Mouse (Mus musculus) lung, adult 2 months (tissue): ENCODE data around the gene Mcf2l. TPM values are rescaled to one million over a fixed set of nuclear protein-coding genes. Genes with fewer than 3 reads are reported as not detected.

ENCODE experiments used
- DNase-seq: peaks from one replicate; pipeline ENCODE4 v3.0.0; 2022
- H3K4me1 ChIP-seq: fragments of 200-500 bp; 2 replicates; pipeline ENCODE4 v1.6.1; 2011; ENCODE audit warnings: low read length; ENCODE audit not compliant: control insufficient read depth, insufficient read depth
- H3K4me3 ChIP-seq: fragments of 200-500 bp; replicated peaks from 2 replicates; pipeline ENCODE3; 2011; ENCODE audit warnings: low read depth, mild to moderate bottlenecking, control low read depth, low read length; ENCODE audit errors: extremely low read depth
- CTCF ChIP-seq: fragments of 200-500 bp; IDR thresholded peaks from 2 replicates; pipeline ENCODE4 v1.5.1; 2011; ENCODE audit warnings: mild to moderate bottlenecking, low read length, control low read depth; ENCODE audit not compliant: insufficient read depth
- POLR2A ChIP-seq: fragments of 200-500 bp; IDR thresholded peaks from 2 replicates; pipeline ENCODE4 v1.6.1; 2011; ENCODE audit warnings: low read depth, mild to moderate bottlenecking, control low read depth, low read length, borderline replicate concordance; ENCODE audit errors: extremely low read depth
- WGBS: fragments of 180-500 bp; shearing (Covaris S2); methylation state at CpG from one replicate; pipeline ENCODE4 v1.1.7; 2018; 5-methylcytosine and 5-hydroxymethylcytosine counted together
- polyA plus RNA-seq: library from polyadenylated mRNA; depleted of rRNA; stranded (reverse); fragments of >200 nt; gene quantifications from 2 replicates; pipeline ENCODE4 v1.2.3, GENCODE M21; 2012

Mcf2l gene
- polyA plus RNA-seq, 1 experiment: 42.8 TPM

DNA sequence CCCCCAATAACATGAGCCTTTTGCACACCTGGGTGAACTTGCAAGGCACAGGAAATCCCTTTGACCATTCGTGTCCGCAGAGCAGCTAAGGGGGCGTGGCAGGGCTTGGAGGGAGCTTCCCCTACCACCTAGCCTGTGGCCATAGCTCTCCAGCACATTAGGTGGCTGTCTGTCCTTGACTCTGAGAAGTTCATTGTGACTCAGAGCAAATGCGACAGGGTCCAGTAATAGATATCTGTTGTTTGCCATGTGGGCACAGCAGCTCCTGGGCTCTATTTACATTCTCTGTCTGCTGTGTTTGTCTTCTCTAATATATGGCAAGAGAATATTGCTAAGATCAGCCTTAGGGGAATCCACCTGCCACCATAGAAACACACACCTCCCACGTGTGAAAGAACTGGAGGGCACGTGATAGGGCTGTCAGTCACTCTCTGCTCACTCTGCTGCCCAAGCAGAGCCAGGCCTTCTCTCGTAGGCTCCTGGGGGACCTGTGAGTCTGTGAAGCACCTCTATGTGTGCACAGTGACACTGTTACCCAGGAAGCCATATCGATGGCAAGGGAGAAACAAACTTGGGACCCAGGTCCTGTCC lies 60.9 kb downstream of the Mcf2l start:
- peaks cover 11% of the 10 kb centered on the region for H3K4me1 ChIP-seq
- H3K4me3 ChIP-seq: no peak overlapping the region
- 48% methylated on average over 8 of the region's 8 CpGs for WGBS
- DNase-seq: no peak
- TF ChIP-seq POLR2A (no peak), CTCF (no peak)

DNA sequence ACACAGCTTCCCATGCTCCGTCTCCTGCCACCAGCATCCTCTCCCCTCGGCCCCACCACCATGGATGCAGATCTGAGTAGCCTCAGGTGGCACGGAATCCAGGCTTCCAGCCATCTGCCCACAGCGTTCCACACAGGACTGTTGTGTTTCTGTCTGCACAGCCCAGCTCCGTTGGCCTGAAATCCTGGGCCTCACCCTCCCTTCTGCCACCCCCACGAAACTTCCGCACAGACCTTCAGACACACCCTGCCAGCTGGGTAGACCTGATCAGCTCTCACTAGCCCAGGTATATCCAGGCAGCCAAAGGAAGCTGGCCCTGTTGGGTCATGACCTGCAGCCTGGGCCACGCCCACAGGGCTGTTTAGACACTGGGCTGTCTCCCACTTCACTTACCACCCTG lies 66.9 kb downstream of the Mcf2l start:
- TF ChIP-seq CTCF (no peak), POLR2A (no peak)

DNA sequence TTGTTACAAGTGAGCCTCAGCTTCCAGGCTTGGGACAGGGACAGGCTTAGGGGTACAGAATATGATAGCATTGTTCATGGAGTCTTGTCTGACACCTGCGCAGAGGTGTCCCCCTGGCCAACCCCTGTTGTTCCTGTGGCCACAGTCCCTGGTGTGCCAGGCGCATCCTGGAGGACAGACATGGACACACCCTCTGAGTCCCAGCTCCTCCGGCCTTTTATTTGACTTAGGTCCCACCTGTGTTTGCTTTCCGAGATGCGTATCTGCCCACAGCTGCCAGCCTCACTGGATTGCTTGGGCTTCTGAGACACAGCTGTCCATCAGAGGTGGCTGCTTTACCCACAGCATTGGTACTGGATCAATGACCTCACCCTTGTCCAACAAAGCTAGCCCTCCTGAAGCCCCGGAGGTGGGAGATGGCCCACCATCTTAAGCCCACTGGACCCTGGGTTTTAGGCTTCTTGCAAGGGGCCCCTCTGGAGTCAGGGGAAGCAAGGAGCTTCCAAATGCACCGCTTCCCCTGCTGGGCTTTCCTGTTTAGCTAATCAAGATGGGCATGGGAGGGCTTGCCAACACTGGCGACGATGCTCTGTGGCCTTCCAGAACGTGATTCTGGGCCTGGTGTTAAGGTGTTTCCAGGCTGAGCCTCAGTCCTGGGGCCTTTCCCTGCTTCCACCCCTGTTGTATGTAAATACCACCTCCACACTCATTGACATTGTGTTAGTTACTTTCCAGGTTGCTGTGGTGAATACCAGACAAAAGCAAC lies 67.7 kb downstream of the Mcf2l start:
- 45% methylated on average over 10 of the region's 10 CpGs for WGBS
- no peak for DNase-seq
- H3K4me1 ChIP-seq: peaks cover 12% of the 10 kb centered on the region; the same call in 1 of the 2 replicates
- TF ChIP-seq POLR2A (no peak), CTCF (no peak)
- no peak overlapping the region for H3K4me3 ChIP-seq

More for the DNA sequence above, 66.9 kb downstream of the Mcf2l start:
- 56% methylated on average over 8 of the region's 8 CpGs for WGBS
- H3K4me3 ChIP-seq: no peak overlapping the region
- no peak for DNase-seq
- H3K4me1 ChIP-seq: peaks cover 12% of the 10 kb centered on the region; the same call in 1 of the 2 replicates

DNA sequence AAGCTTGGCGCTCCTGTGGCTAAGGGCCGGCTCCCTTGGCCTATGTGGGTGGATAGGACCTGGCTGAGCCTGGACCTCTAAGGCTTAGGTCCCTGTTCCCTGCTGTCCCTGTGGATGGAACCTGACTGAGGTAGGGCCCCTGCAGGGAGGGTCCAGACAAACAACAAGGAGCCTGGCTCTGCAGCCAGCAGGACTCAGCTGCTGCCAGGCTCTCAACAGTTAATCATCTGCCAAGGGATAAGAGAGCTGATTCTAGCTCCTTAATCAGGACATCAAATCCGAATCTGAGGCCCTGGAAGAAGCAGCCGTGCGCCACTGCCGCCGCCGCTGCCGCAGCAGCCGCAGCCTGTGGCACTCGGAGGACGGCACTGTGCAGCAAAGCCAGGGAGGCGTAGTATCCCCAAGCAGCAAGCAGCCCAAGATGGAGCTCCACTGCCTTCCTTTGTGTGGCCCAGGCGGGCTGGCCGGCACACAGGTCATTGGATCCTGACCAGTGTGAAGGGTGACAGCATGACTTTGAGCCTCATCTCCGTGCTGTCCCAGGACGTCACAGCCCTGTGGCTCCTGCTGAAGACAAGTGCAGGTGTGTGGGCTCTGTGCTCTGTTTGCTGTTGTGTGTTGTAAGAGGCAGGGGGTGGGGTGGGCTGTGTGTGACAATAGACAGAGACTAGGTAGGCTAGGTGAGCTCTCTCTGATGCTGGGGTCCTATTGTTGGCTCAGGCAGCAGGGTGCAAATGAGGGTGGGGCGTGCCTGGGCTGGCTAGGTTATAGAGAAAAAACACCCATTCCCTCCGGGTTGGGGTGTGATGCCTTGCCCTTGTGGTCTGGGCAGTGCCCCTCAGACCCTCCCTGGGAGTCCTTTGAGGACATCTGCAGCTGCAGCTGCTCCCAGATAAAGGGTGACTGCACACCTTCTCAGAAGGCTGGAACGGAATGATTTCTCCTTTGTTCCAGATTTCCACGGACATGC lies 74.3 kb downstream of the Mcf2l start:
- Histone ChIP-seq H3K4me1 (peaks cover 9% of the 10 kb centered on the region; the same call in 1 of the 2 replicates), H3K4me3 (no peak overlapping the region)
- no peak for TF ChIP-seq CTCF
- TF ChIP-seq POLR2A: no peak
- 34% methylated on average over 21 of the region's 21 CpGs for WGBS
- DNase-seq: no peak

DNA sequence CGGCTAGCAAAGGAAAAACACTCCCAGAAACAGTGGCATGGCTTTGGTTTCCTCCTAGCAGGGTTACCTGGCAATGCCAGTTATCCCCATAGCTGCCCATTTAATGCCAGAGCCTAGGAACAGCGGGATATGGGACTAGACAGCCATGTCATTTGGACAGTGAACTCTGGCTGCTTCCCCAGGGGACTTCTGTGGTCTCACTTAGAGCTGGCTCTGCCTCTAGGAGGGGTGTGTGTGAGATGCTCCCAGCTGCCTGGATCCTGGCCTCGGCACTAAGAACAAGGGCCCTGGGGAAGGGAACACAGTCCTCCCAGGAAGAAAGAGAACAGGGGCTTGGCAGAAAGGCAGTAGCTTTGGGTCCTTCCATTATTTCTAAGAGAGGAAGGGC lies 75.0 kb downstream of the Mcf2l start:
- H3K4me1 ChIP-seq: peaks cover 9% of the 10 kb centered on the region; the same call in 1 of the 2 replicates
- TF ChIP-seq POLR2A: no peak
- TF ChIP-seq CTCF: no peak
- DNase-seq: no peak
- 32% methylated on average over 3 of the region's 3 CpGs for WGBS
- H3K4me3 ChIP-seq: no peak overlapping the region

DNA sequence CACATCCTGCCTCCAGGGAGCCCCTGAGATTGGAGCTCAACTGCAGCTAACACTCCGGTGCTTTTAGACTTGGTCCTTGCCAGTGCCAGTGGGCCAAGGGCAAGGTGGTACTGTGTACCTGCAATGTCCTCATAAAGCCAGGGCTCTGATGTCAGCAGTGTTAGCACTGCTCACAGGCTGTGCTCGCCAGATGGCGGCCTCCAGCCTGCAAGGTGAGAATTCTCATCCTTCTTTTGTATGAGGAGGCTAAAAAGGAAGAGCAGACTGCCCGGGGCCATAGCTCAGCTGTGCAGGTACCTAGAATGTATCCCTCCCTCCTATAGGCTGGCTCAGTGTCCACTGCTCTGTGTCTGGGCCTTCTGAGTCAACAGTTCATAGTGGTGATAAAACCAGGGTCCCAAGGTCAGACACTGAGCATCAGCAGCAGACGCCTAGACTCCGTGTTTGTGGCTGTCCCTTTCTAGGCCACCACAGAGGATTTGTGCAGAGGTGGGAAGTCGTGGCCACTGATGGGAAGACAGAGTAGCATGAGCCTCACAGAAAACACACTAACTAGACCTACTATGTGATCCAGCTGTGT lies 77.5 kb downstream of the Mcf2l start:
- no peak overlapping the region for H3K4me3 ChIP-seq
- WGBS: 77% methylated on average over 7 of the region's 7 CpGs
- peaks cover 6% of the 10 kb centered on the region; the same call in 1 of the 2 replicates for H3K4me1 ChIP-seq
- TF ChIP-seq CTCF (no peak), POLR2A (no peak)
- no peak for DNase-seq

DNA sequence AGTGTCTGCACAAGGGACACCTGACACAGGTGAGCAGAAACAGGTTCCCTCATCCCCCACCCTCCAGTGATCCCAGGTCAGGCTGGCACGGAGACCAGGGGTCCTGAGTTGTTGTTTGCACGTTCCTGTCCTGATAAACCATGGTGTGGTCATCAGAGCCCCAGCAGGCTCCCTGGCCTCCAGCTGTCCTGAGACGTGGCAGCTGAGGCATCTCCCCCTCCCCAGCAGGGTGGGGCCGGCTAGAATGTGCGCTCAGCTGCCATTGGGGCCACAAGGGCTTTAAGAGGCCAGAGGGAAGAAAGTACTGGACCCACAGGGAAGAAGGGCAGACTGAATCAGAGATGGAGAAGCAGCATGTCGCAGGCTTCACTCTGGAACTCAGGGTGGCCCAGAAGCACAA lies 79.1 kb downstream of the Mcf2l start:
- DNase-seq: no peak
- Histone ChIP-seq H3K4me1 (peaks cover 6% of the 10 kb centered on the region; the same call in 1 of the 2 replicates), H3K4me3 (no peak overlapping the region)
- no peak for TF ChIP-seq POLR2A
- TF ChIP-seq CTCF: no peak
- WGBS: 56% methylated on average over 6 of the region's 6 CpGs

DNA sequence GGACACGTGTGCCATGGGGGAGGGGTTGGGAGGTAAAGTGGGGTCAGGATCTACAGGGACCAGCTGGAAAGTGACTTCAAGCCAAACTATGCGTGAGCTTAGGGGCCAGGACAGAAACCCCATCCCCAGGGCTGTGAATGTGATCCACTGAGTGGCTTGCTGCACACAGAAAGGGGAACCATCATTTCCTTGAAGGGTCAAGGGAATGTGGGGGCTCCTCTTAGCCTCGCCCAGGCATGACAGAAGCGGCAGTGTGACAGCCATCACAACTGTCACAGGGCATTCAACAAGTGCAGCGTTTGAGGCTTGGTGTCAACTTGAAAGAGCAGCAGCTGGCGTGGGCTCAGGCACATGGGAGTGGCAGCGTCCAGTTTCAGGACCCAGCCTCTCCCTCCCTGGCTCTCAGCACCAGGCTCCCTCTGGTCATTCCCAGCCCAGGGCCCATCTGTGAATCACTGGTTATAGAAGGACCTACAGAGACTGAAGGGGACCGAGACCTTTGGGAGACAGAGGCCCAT lies 81.8 kb downstream of the Mcf2l start:
- Histone ChIP-seq H3K4me3 (no peak overlapping the region), H3K4me1 (no peaks in the 10 kb centered on the region)
- no peak for DNase-seq
- 73% methylated on average over 8 of the region's 8 CpGs for WGBS
- no peak for TF ChIP-seq POLR2A
- no peak for TF ChIP-seq CTCF

DNA sequence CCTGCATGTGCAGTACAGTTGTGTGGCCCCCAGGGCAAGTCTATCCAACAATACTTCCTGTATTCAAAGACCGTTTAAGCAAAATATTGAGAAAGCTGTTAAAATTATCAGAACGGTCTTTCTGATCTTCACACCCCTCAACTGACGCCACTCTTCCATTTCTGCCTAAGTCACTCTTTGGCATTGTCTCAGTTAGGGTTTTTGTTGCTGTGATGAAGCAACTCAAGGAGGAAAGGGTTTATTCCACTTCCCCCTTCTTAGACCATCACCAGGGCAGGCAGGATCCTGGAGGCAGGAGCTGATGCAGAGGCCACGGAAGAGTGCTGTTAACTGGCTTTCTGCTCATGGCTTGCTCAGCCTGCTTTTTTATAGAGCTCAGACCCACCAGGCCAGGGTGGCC lies 82.3 kb downstream of the Mcf2l start:
- H3K4me3 ChIP-seq: no peak overlapping the region
- H3K4me1 ChIP-seq: no peaks in the 10 kb centered on the region
- DNase-seq: no peak
- TF ChIP-seq CTCF: no peak
- no peak for TF ChIP-seq POLR2A
- 78% methylated on average over 4 of the region's 4 CpGs for WGBS
